Mouse (Mus musculus) liver, postnatal 0 days (tissue): Measurements from ENCODE around the gene Flywch1. TPM values are rescaled to one million over a fixed set of nuclear protein-coding genes. Genes with fewer than 3 reads are reported as not detected.

ENCODE experiments used
- ATAC-seq: fragments of 200-750 bp; cut with Nextera tagmentation; 2 replicates; pipeline ENCODE4 v1.8.0; 2017; ENCODE audit warnings: mild to moderate bottlenecking, moderate library complexity
- DNase-seq: peaks from one replicate; pipeline ENCODE4 v3.0.0-alpha.2; 2016
- H3K27ac ChIP-seq: fragments of 300-500 bp; sonication (generic); 2 replicates; pipeline ENCODE4 v1.5.1; 2014; ENCODE audit warnings: antibody characterized with exemption, moderate library complexity, mild to moderate bottlenecking, low read depth
- H3K27me3 ChIP-seq: fragments of 300-500 bp; sonication (generic); 2 replicates; pipeline ENCODE4 v1.6.1; 2014; ENCODE audit warnings: low read length, control low read depth, mixed read lengths; ENCODE audit not compliant: insufficient read depth
- H3K36me3 ChIP-seq: fragments of 300-500 bp; sonication (generic); replicated peaks from 2 replicates; pipeline ENCODE4 v1.6.1; 2014; ENCODE audit warnings: mild to moderate bottlenecking, control low read depth, low read length, moderate library complexity, mixed read lengths; ENCODE audit not compliant: insufficient read depth
- H3K4me1 ChIP-seq: fragments of 300-500 bp; sonication (generic); 2 replicates; pipeline ENCODE4 v1.6.1; 2014; ENCODE audit warnings: antibody characterized with exemption, mild to moderate bottlenecking, control low read depth; ENCODE audit not compliant: insufficient read depth
- H3K4me2 ChIP-seq: fragments of 300-500 bp; sonication (generic); 2 replicates; pipeline ENCODE4 v1.6.1; 2014; ENCODE audit warnings: low read depth, mild to moderate bottlenecking, low read length, moderate library complexity, mixed read lengths
- H3K4me3 ChIP-seq: fragments of 300-500 bp; sonication (generic); 2 replicates; pipeline ENCODE4 v1.5.1; 2014; ENCODE audit warnings: low read depth, low read length
- H3K9ac ChIP-seq: fragments of 300-500 bp; sonication (generic); replicated peaks from 2 replicates; pipeline ENCODE4 v1.6.1; 2014; ENCODE audit warnings: mild to moderate bottlenecking, moderate library complexity
- H3K9me3 ChIP-seq: fragments of 300-500 bp; sonication (generic); 2 replicates; pipeline ENCODE4 v1.6.1; 2016; ENCODE audit warnings: mild to moderate bottlenecking, control low read depth, low read length, mixed read lengths
- CTCF ChIP-seq: sonication (generic); IDR thresholded peaks from 2 replicates; pipeline ENCODE4 v1.5.1; 2016; ENCODE audit warnings: antibody characterized with exemption, low read depth
- EP300 ChIP-seq: IDR thresholded peaks from 2 replicates; pipeline ENCODE4 v1.6.1; 2016; ENCODE audit warnings: antibody characterized with exemption, low read depth, mild to moderate bottlenecking
- WGBS: fragments of 180-500 bp; shearing (Covaris S2); extraction: QIAGEN DNeasy Blood & Tissue Kit; methylation state at CpG from one replicate; pipeline ENCODE4 v1.1.7; 2014; ENCODE audit not compliant: insufficient replicate concordance; 5-methylcytosine and 5-hydroxymethylcytosine counted together
- polyA plus RNA-seq: library from polyadenylated mRNA; unstranded; fragments of >200 nt; fragmentation: Nextera tagmentation; extraction: Ambion mirVana; gene quantifications from 2 replicates; pipeline ENCODE4 v1.2.1, GENCODE M21; 2015

The Flywch1 gene
- polyA plus RNA-seq, 1 experiment from 2014 or later: 11.9 TPM

- H3K36me3 ChIP-seq: no peaks in the 10 kb centered on the region
- peak; percentile 88 for DNase-seq
Observed at GRCm38 (mm10) chr17:23726758-23727142, 44.7 kb downstream of the Flywch1 start.

DNA sequence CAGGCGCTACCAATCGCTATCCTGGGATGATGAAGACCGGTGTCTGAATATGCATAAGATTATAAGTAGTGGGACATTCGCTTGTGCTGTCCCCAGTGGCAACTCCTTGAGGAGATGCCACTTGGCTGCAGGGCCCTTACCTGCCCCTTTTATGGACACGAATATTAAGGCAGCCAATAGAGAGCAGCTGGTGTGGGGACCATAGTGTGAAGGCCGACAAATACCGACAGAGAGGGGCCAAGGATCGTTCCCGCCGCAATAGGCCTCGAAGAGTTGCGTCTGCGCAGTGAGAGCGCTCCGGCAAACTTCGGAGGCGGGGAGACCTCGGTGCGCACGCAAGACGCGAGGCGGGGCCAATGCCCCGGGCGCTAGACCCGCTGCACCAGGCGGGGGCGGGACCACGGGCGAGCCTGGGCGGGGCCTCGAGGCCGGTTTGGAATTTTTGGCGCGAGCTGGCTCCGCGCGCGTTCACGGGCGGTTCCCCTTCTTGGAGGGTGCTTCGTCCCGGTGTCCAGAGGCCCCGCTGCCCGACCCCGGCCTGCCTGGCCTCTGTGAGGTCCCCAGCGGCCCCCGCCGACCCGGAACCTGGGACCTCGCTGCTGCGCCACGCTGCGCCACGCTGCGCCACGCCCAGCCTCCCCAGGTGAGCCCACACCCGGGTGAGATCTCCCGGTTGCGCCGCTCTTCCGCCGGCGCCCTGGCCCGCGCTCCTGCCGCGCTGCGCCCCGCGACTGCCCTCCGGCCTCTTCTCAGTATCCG lies 45.2 kb downstream of the Flywch1 start, which contains the start of gene Pkmyt1:
Gene Pkmyt1 (plus strand): TSS at position 338 of the 759 bp plus-strand sequence.
- H3K4me2 ChIP-seq: peak within 1 kb of the TSS; percentile 90
- peaks cover 22% of the 10 kb centered on the region for H3K4me1 ChIP-seq
- no peaks in the 10 kb centered on the region for H3K9me3 ChIP-seq
- peak within 1 kb of the TSS; percentile 74 for H3K9ac ChIP-seq
- peak; percentile 92 for ATAC-seq
- DNase-seq: peak; percentile 98
- H3K27me3 ChIP-seq: no peaks in the 10 kb centered on the region
- 3% methylated on average over 61 of the region's 73 CpGs for WGBS
- H3K27ac ChIP-seq: peak within 1 kb of the TSS; percentile 93
- no peak for TF ChIP-seq CTCF
- H3K36me3 ChIP-seq: no peaks in the 10 kb centered on the region
- peak within 1 kb of the TSS; percentile 75 for H3K4me3 ChIP-seq

More at GRCm38 (mm10) chr17:23726758-23727142, 44.7 kb downstream of the Flywch1 start:
- H3K27me3 ChIP-seq: no peaks in the 10 kb centered on the region
- H3K9me3 ChIP-seq: no peaks in the 10 kb centered on the region
- H3K4me2 ChIP-seq: peak overlapping the region; percentile 90
- WGBS: under 1% methylated on average over 20 of the region's 20 CpGs
- H3K4me1 ChIP-seq: peaks cover 19% of the 10 kb centered on the region
- TF ChIP-seq CTCF (peak; percentile 36), EP300 (no peak)
- H3K27ac ChIP-seq: peak overlapping the region; percentile 93
- ATAC-seq: peak; percentile 89
- H3K9ac ChIP-seq: peak overlapping the region; percentile 74
- H3K4me3 ChIP-seq: peak overlapping the region; percentile 75

DNA sequence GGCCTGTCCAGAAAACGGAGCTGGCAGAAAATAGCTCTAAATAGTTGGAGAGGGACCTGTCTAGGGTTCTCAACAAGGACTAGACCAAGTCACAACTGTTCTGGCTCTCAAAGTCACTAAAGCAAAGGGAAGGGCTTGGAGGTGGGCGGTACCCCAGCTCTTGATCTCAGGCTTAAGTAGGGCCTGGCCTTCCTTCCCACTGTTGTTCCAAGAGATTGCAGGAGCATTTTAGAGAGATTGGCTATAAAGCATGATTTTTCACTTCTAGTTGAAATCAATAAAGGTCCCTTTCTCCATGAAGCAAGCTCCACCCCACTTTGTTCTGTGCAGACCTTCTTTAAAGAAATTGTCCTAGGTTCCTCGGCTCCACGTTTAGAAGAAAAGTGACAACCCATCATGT lies 45.9 kb downstream of the Flywch1 start:
- no peak for TF ChIP-seq EP300
- no peak for TF ChIP-seq CTCF
- Histone ChIP-seq H3K36me3 (no peaks in the 10 kb centered on the region), H3K4me2 (peak overlapping the region; percentile 90), H3K27me3 (no peaks in the 10 kb centered on the region), H3K27ac (peak overlapping the region; percentile 93), H3K9me3 (no peaks in the 10 kb centered on the region), H3K4me3 (peak overlapping the region; percentile 75), H3K9ac (peak overlapping the region; percentile 74), H3K4me1 (peaks cover 22% of the 10 kb centered on the region)
- no peak for ATAC-seq
- WGBS: 55% methylated on average over 4 of the region's 4 CpGs
- no peak for DNase-seq

- DNase-seq (no peak), ATAC-seq (no peak)
- Histone ChIP-seq H3K9me3 (no peaks in the 10 kb centered on the region), H3K4me2 (no peak within 1 kb of the TSS), H3K4me1 (peaks cover 22% of the 10 kb centered on the region), H3K36me3 (no peaks in the 10 kb centered on the region), H3K9ac (no peak within 1 kb of the TSS), H3K4me3 (no peak within 1 kb of the TSS), H3K27ac (no peak within 1 kb of the TSS), H3K27me3 (0 out of 2 replicates have a peak, but pooled peaks cover 3% of the 10 kb centered on the region)
- 77% methylated on average over 7 of the region's 7 CpGs for WGBS
- no peak for TF ChIP-seq EP300
- TF ChIP-seq CTCF: no peak
Observed at GRCm38 (mm10) chr17:23722376-23723125, 48.9 kb downstream of the Flywch1 start, which contains the start of gene 1520401A03Rik. Gene 1520401A03Rik (minus strand): TSS chr17:23722783.

DNA sequence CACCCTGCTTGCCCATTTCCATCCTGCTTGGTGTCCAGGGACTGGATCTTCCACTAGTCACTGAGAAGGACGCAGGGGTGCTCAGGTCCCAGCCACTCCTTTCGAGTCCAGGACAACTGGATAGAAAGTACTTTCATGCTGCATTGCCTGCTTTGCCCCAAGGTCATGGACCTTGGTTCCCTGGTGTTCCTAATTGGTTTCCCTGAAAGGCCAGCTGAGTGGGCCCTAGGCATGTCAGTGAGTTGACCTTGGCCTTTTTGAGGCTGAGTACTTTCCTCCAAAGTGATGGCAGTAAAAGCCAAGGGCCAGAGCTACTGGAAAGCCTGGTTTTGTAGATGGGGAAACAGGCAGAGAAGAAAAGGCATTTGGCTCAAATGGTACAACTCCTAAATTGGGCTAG lies 49.5 kb downstream of the Flywch1 start:
- Histone ChIP-seq H3K36me3 (no peaks in the 10 kb centered on the region), H3K27me3 (0 out of 2 replicates have a peak, but pooled peaks cover 3% of the 10 kb centered on the region), H3K4me1 (peaks cover 16% of the 10 kb centered on the region), H3K4me3 (no peak overlapping the region), H3K9ac (no peak overlapping the region), H3K9me3 (no peaks in the 10 kb centered on the region), H3K27ac (no peak overlapping the region), H3K4me2 (no peak overlapping the region)
- DNase-seq (no peak), ATAC-seq (no peak)
- 63% methylated on average over 2 of the region's 2 CpGs for WGBS
- TF ChIP-seq CTCF: no peak
- no peak for TF ChIP-seq EP300

- peaks cover 7% of the 10 kb centered on the region for H3K4me1 ChIP-seq
- no peak overlapping the region for H3K9ac ChIP-seq
- H3K27me3 ChIP-seq: 0 out of 2 replicates have a peak, but pooled peaks cover 3% of the 10 kb centered on the region
- no peak for TF ChIP-seq EP300
- no peak for TF ChIP-seq CTCF
- DNase-seq (no peak), ATAC-seq (no peak)
- no peak overlapping the region for H3K4me2 ChIP-seq
- WGBS: 57% methylated on average over 1 of the region's 1 CpGs
- H3K36me3 ChIP-seq: no peaks in the 10 kb centered on the region
- no peak overlapping the region for H3K4me3 ChIP-seq
- no peak overlapping the region for H3K27ac ChIP-seq
- H3K9me3 ChIP-seq: no peaks in the 10 kb centered on the region
Observed at GRCm38 (mm10) chr17:23719455-23719854, 51.9 kb downstream of the Flywch1 start.
